Mouse (Mus musculus): ENCODE results near the gene Crp. TPM values are rescaled to one million over a fixed set of nuclear protein-coding genes. Genes with fewer than 3 reads are reported as not detected.

Gene Crp
- total RNA-seq, 1 experiment: not detected

DNA sequence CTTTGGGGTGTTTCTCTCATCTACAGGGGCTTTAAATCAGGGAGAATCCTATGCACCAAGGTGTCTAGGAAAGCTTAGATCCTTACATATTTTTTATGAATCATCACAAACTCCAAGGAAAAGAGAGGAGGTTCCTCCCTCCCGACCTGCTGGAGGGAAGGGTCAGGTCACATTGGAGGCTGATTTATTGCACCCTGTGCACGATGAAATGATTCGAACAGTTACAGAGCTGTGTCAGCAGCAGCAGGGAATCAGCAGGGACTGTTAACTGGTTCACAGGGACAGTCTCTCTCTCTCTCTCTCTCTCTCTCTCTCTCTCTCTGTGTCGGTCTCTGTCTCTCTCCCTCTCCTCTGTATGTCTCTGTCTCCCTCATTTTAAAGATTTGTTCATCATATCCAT lies 6.9 kb downstream of the Crp start:
- H3K4me3 ChIP-seq (ENCODE audit: insufficient read depth in 1 of 2, low read depth in 1 of 2, low read length in 2 of 2, poor library complexity in 1 of 2, severe bottlenecking in 1 of 2): no peak overlapping the region
- H3K36me3 ChIP-seq (ENCODE audit: control insufficient read depth, insufficient read depth, low read length, poor library complexity, severe bottlenecking): no peaks in the 10 kb centered on the region
- TF ChIP-seq ZC3H11A (IDR thresholded peaks at IDR 0.05; ENCODE audit: borderline replicate concordance, low read depth, low read length) (no peak), HCFC1 (IDR thresholded peaks at IDR 0.05; ENCODE audit: borderline replicate concordance, insufficient read depth, low read length) (no peak), CHD2 (IDR thresholded peaks at IDR 0.05; ENCODE audit: low read depth, low read length) (no peak), ZNF384 (IDR thresholded peaks at IDR 0.05; ENCODE audit: low read depth, low read length) (no peak), MAFK (IDR thresholded peaks at IDR 0.05; ENCODE audit: insufficient read depth, low read depth, low read length) (no peak)
- H3K27ac ChIP-seq (ENCODE audit: insufficient read depth, low read depth, low read length, poor library complexity, severe bottlenecking): no peak overlapping the region
- no peak overlapping the region for H3K9ac ChIP-seq (ENCODE audit: insufficient read depth, low read depth, low read length, poor library complexity, severe bottlenecking)
- no peaks in the 10 kb centered on the region for H3K9me3 ChIP-seq (ENCODE audit: control insufficient read depth, insufficient read depth, low read depth, low read length)
- in situ Hi-C loops (cut with MboI; ENCODE audit: low sequenced_read_pairs in 2 of 2, unreplicated experiment in 2 of 2): no loop called here
- peaks cover 0 to 3% of the 10 kb centered on the region in 2 experiments; a peak in 1 of 4 replicates for H3K4me1 ChIP-seq (ENCODE audit: control insufficient read depth in 2 of 2, insufficient read depth in 2 of 2, low read length in 2 of 2, poor library complexity in 1 of 2)
- no peak for DNase-seq (ENCODE audit: low read depth, low spot score)

DNA sequence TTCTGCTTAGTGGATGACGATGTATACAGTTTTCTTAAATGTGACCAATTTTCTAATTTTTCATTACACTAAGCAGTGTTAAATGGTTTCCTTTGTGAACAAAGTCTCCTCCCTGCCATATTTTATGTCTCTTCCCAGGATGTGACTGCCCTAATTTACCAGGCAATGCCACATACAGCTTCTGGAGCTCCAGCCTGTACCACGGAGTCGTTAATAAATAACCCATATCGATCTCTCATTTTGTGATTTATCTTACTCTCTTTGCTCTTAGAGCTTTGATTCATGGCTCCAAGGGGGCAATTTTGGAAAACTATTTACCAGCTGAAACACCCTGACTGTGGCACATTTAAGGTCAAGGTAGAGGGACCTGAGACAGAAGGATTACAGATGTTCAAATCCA lies 8.4 kb downstream of the Crp start:
- Histone ChIP-seq H3K4me3 (ENCODE audit: insufficient read depth in 1 of 2, low read depth in 1 of 2, low read length in 2 of 2, poor library complexity in 1 of 2, severe bottlenecking in 1 of 2) (no peak overlapping the region), H3K9me3 (ENCODE audit: control insufficient read depth, insufficient read depth, low read depth, low read length) (no peaks in the 10 kb centered on the region), H3K27ac (ENCODE audit: insufficient read depth, low read depth, low read length, poor library complexity, severe bottlenecking) (no peak overlapping the region), H3K4me1 (ENCODE audit: control insufficient read depth in 2 of 2, insufficient read depth in 2 of 2, low read length in 2 of 2, poor library complexity in 1 of 2) (peaks cover 0 to 4% of the 10 kb centered on the region in 2 experiments; a peak in 1 of 4 replicates), H3K9ac (ENCODE audit: insufficient read depth, low read depth, low read length, poor library complexity, severe bottlenecking) (no peak overlapping the region), H3K36me3 (ENCODE audit: control insufficient read depth, insufficient read depth, low read length, poor library complexity, severe bottlenecking) (no peaks in the 10 kb centered on the region)
- in situ Hi-C loops (cut with MboI; ENCODE audit: low sequenced_read_pairs in 2 of 2, unreplicated experiment in 2 of 2): no loop called here
- no peak for DNase-seq (ENCODE audit: low read depth, low spot score)
- TF ChIP-seq ZC3H11A (IDR thresholded peaks at IDR 0.05; ENCODE audit: borderline replicate concordance, low read depth, low read length): no peak
- TF ChIP-seq CHD2 (IDR thresholded peaks at IDR 0.05; ENCODE audit: low read depth, low read length): no peak
- no peak for TF ChIP-seq HCFC1 (IDR thresholded peaks at IDR 0.05; ENCODE audit: borderline replicate concordance, insufficient read depth, low read length)
- no peak for TF ChIP-seq ZNF384 (IDR thresholded peaks at IDR 0.05; ENCODE audit: low read depth, low read length)
- no peak for TF ChIP-seq MAFK (IDR thresholded peaks at IDR 0.05; ENCODE audit: insufficient read depth, low read depth, low read length)

DNA sequence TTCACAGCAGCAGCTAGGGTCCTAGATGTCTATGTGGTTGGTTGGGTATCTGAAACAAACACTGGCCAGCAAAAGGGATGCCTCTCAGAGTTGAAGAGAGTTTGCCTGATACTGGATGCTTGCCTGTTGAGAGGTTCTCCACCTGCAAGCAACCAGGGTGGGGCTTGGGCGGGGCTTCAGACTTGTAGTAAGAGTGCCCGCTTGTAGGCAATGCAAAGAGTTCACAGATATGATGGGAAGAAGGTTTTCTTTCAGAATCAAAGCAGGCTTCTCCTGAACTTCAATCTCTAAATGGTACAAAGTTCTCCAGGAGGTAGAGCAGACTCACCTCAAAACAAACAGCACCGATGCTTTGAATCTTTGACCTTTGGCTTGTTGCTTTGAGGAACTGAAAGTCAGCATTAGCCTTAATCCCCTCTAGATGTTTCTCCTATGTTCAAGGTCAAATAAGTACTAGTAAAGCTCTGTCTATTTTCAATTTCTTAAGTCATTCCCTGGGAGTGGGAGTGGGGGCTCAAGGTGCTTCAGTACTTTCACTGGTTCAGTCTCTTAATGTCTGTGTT lies 12.0 kb downstream of the Crp start:
- TF ChIP-seq MAFK (IDR thresholded peaks at IDR 0.05; ENCODE audit: insufficient read depth, low read depth, low read length): no peak
- no peak for TF ChIP-seq ZNF384 (IDR thresholded peaks at IDR 0.05; ENCODE audit: low read depth, low read length)
- TF ChIP-seq ZC3H11A (IDR thresholded peaks at IDR 0.05; ENCODE audit: borderline replicate concordance, low read depth, low read length): no peak
- TF ChIP-seq HCFC1 (IDR thresholded peaks at IDR 0.05; ENCODE audit: borderline replicate concordance, insufficient read depth, low read length): no peak
- TF ChIP-seq CHD2 (IDR thresholded peaks at IDR 0.05; ENCODE audit: low read depth, low read length): no peak
- no peak overlapping the region for H3K27ac ChIP-seq (ENCODE audit: insufficient read depth, low read depth, low read length, poor library complexity, severe bottlenecking)
- peaks cover 0 to 2% of the 10 kb centered on the region in 2 experiments; a peak in 1 of 4 replicates for H3K4me1 ChIP-seq (ENCODE audit: control insufficient read depth in 2 of 2, insufficient read depth in 2 of 2, low read length in 2 of 2, poor library complexity in 1 of 2)
- H3K36me3 ChIP-seq (ENCODE audit: control insufficient read depth, insufficient read depth, low read length, poor library complexity, severe bottlenecking): no peaks in the 10 kb centered on the region
- no peak overlapping the region for H3K9ac ChIP-seq (ENCODE audit: insufficient read depth, low read depth, low read length, poor library complexity, severe bottlenecking)
- H3K9me3 ChIP-seq (ENCODE audit: control insufficient read depth, insufficient read depth, low read depth, low read length): no peaks in the 10 kb centered on the region
- in situ Hi-C loops (cut with MboI; ENCODE audit: low sequenced_read_pairs in 2 of 2, unreplicated experiment in 2 of 2): no loop called here
- H3K4me3 ChIP-seq (ENCODE audit: insufficient read depth in 1 of 2, low read depth in 1 of 2, low read length in 2 of 2, poor library complexity in 1 of 2, severe bottlenecking in 1 of 2): no peak overlapping the region
- no peak for DNase-seq (ENCODE audit: low read depth, low spot score)

DNA sequence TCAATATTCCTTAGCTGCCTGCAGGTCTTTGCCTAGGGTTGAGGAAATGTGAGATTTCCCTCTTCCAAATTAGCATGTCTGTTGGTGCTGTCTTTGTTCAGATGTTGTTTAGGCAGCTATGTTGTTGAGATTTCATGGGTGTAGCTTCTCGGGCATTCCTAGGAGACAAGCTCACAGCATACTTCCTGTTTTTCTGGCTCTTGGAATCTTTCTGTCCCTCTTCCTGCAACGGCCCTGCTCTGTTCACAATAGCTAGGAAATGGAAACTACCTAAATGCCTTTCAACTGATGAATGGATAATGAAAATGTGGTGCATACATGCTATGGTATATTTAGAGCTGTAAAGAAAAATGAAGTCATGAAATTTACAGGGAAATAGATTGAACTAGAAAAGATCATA lies 13.5 kb downstream of the Crp start:
- TF ChIP-seq HCFC1 (IDR thresholded peaks at IDR 0.05; ENCODE audit: borderline replicate concordance, insufficient read depth, low read length): no peak
- TF ChIP-seq CHD2 (IDR thresholded peaks at IDR 0.05; ENCODE audit: low read depth, low read length): no peak
- no peak for TF ChIP-seq ZC3H11A (IDR thresholded peaks at IDR 0.05; ENCODE audit: borderline replicate concordance, low read depth, low read length)
- TF ChIP-seq MAFK (IDR thresholded peaks at IDR 0.05; ENCODE audit: insufficient read depth, low read depth, low read length): no peak
- no peak for TF ChIP-seq ZNF384 (IDR thresholded peaks at IDR 0.05; ENCODE audit: low read depth, low read length)
- in situ Hi-C loops (cut with MboI; ENCODE audit: low sequenced_read_pairs in 2 of 2, unreplicated experiment in 2 of 2): no loop called here
- no peak overlapping the region for H3K27ac ChIP-seq (ENCODE audit: insufficient read depth, low read depth, low read length, poor library complexity, severe bottlenecking)
- H3K9me3 ChIP-seq (ENCODE audit: control insufficient read depth, insufficient read depth, low read depth, low read length): no peaks in the 10 kb centered on the region
- no peaks in the 10 kb centered on the region for H3K36me3 ChIP-seq (ENCODE audit: control insufficient read depth, insufficient read depth, low read length, poor library complexity, severe bottlenecking)
- peaks cover 0 to 2% of the 10 kb centered on the region in 2 experiments; a peak in 1 of 4 replicates for H3K4me1 ChIP-seq (ENCODE audit: control insufficient read depth in 2 of 2, insufficient read depth in 2 of 2, low read length in 2 of 2, poor library complexity in 1 of 2)
- no peak for DNase-seq (ENCODE audit: low read depth, low spot score)
- H3K9ac ChIP-seq (ENCODE audit: insufficient read depth, low read depth, low read length, poor library complexity, severe bottlenecking): no peak overlapping the region
- no peak overlapping the region for H3K4me3 ChIP-seq (ENCODE audit: insufficient read depth in 1 of 2, low read depth in 1 of 2, low read length in 2 of 2, poor library complexity in 1 of 2, severe bottlenecking in 1 of 2)
